Mouse (Mus musculus) small intestine, adult 2 months (tissue): Measurements from ENCODE around the gene Ephb1.

Experiments used
- CTCF ChIP-seq: fragments of 200-500 bp; IDR thresholded peaks from 2 replicates; pipeline ENCODE4 v1.5.1; 2012; ENCODE audit warnings: low read depth, mild to moderate bottlenecking, control low read depth, inconsistent platforms, low read length, moderate library complexity, mixed read lengths; ENCODE audit not compliant: insufficient replicate concordance, insufficient read length; ENCODE audit errors: extremely low read depth
- POLR2A ChIP-seq: fragments of 200-500 bp; IDR thresholded peaks from 2 replicates; pipeline ENCODE4 v1.6.1; 2012; ENCODE audit warnings: low read depth, mild to moderate bottlenecking, control low read depth, inconsistent platforms, low read length, moderate library complexity

GRCm38 (mm10) chr9:102045111-102045861, 309.2 kb downstream of the Ephb1 start:
- TF ChIP-seq CTCF = no peak
- no peak for TF ChIP-seq POLR2A
